Mouse (Mus musculus) embryo, embryonic 11 days (tissue): ENCODE data around the gene Map4k2.

Source experiments
- DNase-seq: peaks from one replicate; pipeline ENCODE4 v3.0.0-alpha.2; 2015

The Map4k2 gene

DNA sequence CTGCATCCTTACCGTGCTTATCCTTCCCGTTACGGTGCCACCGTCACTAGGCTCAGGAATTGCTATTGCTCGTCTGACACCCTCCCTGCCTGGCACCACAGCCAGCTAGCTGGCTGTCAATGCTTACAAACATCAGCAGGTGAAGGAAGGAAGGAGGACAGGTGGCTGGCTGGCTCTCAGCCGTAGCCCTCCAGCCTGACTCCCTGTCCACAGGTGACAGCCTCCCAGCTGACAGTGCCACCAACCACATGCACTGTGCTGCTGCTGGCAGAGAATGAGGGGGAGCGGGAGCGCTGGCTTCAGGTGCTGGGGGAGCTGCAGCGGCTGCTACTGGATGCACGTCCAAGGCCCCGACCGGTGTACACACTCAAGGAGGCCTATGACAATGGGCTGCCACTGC, 22.8 kb upstream of the Map4k2 start:
- DNase-seq = no peak

GRCm38 (mm10) chr19:6321358-6321757, 19.6 kb upstream of the Map4k2 start:
- DNase-seq = no peak

DNA sequence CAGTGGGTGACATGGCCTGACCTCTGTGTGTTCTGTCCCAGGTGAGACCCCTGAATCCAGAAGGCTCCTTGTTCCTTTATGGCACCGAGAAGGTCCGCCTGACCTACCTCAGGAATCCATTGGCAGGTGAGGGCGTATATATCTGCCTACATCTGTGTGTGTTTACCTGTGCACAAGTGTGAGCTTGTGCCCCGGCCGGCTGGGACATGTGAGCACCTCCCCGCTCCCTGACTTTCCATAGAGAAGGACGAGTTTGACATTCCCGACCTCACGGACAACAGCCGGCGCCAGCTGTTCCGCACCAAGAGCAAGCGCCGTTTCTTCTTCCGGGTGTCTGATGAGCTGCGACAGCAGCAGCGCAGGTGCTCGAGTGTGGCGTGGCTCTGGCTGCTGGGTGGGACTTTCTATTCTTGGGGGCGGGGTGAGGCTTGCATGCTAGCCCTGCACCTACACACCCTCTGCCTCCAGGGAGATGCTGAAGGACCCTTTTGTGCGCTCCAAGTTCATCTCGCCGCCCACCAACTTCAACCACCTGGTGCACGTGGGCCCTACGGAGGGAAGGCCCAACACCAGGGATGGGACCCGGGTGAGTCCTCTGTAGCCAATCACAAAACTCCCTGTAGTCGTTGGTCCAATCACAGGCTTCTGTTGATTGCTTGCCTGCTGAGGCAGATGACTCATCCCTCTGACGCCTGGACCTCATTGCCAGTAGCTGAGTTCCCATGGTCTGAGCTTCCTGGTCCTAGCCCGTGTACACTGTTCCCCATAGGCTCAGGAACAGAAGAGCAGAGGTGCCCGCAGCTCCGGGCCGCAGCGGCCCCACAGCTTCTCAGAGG, 18.9 kb upstream of the Map4k2 start:
- DNase-seq = no peak

GRCm38 (mm10) chr19:6324751-6325150, 16.2 kb upstream of the Map4k2 start:
- DNase-seq = no peak

DNA sequence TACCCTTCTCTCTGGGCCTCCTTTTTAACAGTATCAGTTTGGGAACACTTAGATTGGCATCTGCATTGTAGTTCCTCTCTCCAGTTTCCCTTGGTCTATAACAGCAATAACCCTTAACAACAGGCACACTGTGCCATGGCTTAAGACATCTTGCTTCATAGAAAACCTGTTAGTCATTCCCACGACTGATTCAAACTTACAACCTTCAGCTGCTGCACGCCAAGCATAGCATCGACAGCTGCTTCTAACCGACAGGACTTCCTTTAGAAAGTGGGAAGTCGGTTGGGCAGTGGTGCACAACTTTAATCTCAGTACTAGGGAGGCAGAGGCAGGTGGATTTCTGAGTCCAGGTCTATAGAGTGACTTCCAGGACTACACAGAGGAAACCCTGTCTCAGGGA, 9.8 kb upstream of the Map4k2 start:
- no peak for DNase-seq

- DNase-seq = peak; percentile 82
These were observed 9.0 kb upstream of the Map4k2 start for GRCm38 (mm10) chr19:6331719-6332516.

DNA sequence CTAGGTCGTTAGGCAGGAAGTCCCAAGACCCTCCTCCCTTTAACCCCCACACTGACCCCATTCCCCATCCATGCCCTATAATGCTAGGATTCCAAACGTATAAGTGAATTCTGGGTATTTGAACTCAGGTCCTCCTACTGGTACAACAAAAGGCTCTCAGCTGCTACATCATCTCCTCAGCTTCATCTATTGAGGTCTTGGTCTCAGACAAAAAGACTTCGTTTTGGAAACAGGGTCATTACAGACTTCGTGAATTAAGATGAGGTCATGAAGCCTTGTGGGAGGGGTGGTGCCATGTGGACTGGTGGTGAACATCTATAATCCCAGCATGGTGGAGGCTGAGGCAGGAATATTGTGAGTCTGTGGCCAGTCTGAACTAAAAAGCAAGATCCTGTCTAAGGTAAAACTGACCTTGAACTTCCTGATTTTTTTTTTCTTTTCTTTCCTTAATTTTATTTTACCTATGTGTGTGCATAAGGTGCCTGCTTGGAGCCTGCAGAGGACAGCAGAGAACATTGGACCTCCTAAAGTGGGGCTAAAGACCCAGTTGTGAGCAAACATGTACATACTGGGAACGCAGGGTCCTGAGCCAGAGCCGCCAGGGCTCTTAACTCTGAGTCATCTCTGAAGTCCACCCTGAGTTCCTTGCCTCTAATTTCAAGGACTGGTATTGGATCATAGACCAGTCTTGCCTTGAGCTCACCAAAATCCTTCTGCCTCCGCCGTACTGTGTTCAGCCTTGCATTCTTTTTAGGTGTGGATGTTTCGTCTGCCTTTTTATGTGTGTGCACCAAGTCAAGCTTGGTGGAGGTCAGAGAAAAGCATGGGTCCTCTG, 7.0 kb upstream of the Map4k2 start:
- peak; percentile 22 for DNase-seq

- DNase-seq = peak; percentile 99
These were observed 6.1 kb upstream of the Map4k2 start, which contains the start of gene Men1 for GRCm38 (mm10) chr19:6334673-6335457. TSS of gene Men1 (plus strand) at chr19:6334979.

DNA sequence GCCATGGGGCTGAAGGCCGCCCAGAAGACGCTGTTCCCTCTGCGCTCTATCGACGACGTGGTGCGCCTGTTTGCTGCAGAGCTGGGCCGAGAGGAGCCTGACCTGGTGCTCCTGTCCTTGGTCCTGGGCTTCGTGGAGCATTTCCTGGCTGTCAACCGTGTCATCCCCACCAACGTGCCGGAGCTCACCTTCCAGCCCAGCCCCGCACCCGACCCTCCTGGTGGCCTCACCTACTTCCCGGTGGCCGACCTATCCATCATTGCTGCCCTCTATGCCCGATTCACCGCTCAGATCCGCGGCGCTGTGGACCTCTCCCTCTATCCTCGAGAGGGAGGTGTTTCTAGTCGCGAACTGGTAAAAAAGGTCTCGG, 5.5 kb upstream of the Map4k2 start:
- peak; percentile 18 for DNase-seq

DNA sequence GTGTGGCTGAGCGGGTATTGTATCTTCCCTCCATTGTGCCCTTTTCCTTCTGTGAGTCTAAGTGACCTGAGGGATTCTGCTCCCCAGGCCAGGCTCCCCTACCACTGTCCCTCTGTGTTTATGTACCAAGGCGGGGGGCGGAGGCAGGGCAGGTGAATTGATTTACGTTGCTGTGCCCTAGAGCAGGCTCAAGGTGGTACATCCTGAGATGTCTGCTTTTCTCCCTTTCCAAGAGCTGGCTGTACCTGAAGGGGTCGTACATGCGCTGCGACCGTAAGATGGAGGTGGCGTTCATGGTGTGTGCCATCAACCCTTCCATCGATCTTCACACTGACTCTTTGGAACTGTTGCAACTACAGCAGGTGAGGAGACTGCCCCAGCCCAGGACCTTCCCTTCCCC, 4.0 kb upstream of the Map4k2 start:
- no peak for DNase-seq

DNA sequence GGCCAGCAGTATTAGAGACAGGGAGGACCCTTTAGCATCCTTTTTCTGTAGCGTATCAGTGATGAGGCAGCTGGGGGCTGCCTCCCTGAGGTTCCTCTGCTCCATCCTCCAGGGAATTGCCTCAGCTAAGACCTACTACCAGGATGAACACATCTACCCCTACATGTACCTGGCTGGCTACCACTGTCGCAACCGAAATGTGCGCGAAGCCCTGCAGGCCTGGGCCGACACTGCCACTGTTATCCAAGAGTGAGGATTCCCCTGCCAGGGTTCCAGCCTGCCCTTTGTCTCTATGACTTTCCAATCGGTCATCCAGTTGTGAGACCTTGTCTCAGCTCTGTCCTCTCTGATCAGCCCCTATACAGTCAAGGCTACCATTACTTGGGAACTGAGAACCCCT, 2.8 kb upstream of the Map4k2 start:
- no peak for DNase-seq

- no peak for DNase-seq
These were observed 2.2 kb upstream of the Map4k2 start for GRCm38 (mm10) chr19:6338716-6339115.

DNA sequence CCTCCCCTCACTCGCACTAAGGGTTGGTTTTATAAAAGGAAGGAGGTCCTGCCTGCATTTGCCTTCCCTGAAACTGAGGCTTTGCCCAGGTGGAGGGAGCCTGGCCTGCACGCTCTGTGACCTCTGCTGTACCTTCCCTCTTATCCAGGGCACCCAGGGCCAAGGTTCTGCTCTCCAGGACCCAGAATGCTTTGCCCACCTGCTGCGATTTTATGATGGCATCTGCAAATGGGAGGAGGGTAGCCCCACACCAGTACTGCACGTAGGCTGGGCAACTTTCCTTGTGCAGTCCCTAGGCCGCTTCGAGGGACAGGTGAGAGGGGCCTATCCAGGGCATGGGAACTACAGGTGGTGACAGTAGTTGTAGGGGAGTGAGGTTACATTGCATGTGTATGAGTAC, 1.7 kb upstream of the Map4k2 start:
- DNase-seq = no peak

DNA sequence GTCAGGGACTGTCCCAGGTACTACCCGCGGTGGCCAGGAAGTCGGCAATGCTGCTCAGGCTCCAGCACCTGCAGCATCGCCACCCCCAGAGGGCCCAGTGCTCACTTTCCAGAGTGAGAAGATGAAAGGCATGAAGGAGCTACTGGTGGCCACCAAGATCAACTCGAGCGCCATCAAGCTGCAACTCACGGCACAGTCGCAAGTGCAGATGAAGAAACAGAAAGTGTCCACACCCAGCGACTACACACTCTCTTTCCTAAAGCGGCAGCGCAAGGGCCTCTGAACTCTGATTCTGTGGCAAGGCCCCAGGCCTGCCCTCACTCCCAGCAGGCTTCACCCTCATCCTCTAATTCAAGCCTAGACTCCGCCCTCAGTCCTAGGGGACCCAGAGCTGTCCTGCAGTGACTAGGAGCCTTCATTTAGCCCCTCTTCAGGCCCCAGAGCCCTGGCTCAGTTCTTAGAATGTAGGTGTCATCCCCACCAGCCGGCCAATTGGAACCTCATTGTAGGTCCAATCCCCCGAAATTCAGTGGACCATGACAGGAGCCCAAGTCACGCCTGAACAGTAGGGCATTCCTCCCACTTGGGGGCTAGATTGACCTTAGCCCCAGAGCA, 938 bp upstream of the Map4k2 start:
- no peak for DNase-seq

DNA sequence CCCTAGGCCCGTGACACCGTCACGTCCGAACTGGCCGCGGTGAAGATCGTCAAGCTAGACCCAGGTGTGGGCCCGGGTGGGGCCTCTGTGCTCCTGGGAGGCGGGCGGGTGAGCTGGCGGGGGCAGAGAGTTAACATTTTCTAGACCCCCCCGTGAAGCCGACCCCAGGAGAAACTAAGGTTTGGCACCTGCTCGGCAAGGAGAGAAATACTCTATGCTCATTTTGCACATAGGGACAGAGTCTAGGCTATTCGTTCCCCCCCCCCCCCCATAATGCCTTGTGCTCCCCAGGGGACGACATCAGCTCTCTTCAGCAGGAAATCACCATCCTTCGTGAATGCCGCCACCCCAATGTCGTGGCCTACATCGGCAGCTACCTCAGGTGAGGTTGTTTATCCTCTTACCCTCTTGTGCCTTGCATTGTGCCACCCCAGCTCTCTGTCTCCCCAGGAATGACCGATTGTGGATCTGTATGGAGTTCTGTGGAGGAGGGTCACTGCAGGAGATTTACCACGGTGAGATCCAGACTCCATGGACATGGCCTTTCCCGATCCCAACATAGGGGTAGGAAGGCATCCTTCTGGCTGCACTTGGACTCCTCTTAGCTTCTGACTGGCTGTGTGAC, 630 bp downstream of the Map4k2 start:
- no peak for DNase-seq

GRCm38 (mm10) chr19:6342276-6342933, 1.5 kb downstream of the Map4k2 start:
- no peak for DNase-seq

DNA sequence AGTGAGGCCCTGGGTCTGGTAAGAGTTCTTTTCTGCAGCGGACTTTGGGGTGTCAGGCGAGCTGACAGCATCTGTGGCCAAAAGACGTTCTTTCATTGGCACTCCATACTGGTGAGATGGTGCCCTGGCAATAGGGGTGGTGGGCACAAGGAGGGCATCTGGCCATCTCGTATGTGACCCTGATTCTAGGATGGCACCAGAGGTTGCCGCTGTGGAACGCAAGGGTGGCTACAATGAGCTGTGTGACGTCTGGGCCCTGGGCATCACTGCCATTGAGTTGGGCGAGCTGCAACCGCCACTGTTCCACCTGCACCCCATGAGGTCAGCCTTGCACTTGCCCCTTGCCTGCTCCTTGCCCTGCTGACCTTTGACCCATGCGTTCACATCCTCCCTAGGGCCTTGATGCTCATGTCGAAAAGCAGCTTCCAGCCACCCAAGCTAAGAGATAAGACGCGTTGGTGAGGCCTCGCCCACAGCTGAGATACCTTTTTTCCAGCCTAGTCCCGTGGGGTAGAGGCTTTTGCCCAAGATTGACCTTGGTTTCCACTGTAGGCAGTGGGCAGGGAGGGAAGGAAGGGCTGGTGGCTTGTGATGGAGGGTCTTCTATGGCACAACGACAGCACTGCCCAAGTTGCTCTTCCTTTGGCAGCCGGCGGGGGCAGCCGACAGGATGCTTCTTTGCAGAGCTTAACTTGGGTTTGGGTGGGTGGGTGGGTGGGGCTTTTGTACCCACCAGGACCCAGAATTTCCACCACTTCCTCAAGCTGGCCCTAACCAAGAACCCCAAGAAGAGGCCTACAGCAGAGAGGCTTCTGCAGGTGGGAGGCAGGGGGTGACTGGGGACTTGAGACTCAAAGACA, 2.4 kb downstream of the Map4k2 start:
- DNase-seq = no peak

DNA sequence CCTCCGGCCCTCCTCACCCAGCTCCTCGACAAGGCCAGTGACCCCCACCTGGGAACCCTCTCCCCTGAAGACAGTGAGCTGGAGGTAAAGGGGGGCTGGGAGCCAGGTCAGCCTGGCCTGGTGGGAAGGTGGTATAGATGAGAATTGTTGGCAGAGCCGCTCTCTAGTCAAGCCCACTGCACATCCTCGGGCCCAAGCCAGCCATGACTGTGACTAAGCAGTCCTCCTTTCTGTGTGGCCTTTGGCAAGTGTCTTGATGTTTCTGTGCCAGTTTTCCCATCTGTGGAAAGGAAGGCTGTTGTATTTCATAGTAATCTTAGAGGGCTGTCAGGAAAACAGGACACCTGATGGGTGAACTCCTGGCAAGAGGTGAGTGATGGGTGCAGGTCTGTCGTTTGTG, 3.1 kb downstream of the Map4k2 start:
- DNase-seq = no peak

DNA sequence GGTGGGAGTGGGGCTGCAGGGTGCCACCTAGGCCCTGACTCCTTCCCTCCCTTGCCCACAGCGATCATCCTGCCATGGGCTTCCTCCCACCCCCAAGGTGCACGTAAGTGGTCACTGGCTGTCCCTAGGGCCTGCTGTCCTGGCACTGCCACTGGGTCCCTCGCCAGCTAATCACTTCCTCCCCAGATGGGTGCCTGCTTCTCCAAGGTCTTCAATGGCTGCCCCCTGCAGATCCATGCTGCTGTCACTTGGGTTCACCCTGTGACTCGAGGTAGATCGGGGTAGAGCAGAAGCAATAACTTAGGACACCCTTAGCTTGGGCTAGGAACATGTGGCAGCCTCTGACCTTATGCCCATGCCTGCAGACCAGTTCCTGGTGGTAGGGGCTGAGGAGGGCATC, 5.1 kb downstream of the Map4k2 start:
- DNase-seq = no peak

GRCm38 (mm10) chr19:6346661-6347060, 5.7 kb downstream of the Map4k2 start:
- no peak for DNase-seq
